Mouse (Mus musculus) MEL-GATA-1-ER (cell line): ENCODE data around the gene Cdk5rap3.
A peak's percentile ranks its signal among the peaks of the same experiment; 100 is the strongest.

Experiments
- DNase-seq: peaks from one replicate; pipeline ENCODE4 v3.0.0-alpha.2; 2012; ENCODE audit warnings: low read depth; ENCODE audit errors: extremely low read depth

The Cdk5rap3 gene

DNA sequence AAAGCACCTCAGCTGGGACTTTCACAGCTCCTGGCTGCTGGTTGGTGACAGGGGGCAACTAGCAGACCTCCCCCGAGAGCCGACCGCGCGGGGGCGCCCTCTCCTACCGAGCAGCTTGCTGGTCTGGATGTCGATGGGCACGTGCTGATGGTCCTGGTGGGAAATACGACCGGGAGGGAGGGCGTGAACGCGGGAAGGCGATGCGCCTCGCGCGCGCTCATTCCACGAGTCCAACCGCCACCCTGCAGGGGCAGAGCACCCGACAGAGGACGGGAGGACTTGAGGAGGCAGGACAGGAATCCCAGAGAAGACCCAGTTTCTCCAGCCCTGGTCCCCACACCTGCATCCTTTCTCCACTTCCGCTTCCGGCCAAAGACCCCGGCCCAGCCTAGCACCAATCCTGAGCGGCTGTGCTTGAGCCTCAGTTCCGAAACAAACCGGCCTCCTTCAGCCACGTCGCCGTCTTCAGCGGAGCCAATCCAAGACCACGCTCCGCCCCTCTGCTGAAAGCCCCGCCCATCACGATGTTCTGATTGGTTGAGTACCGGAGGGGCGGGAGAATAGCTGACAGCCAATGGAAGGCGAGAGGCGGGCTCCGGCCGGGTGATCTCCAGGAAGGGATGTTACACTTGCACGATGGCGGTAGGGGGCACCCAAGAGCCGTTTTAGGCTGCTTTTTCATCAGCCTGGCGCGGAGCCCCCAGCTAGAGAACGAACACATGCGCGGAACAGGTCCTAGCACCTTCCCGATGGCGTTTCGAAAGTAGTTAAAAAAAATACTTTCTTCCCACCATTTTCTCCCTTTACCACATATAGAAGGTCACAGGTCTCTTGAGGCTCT lies at the start of gene Cdk5rap3:
Gene Cdk5rap3 (minus strand): TSS at position 453 of the 841 bp plus-strand sequence.
- DNase-seq = peak; percentile 93

DNA sequence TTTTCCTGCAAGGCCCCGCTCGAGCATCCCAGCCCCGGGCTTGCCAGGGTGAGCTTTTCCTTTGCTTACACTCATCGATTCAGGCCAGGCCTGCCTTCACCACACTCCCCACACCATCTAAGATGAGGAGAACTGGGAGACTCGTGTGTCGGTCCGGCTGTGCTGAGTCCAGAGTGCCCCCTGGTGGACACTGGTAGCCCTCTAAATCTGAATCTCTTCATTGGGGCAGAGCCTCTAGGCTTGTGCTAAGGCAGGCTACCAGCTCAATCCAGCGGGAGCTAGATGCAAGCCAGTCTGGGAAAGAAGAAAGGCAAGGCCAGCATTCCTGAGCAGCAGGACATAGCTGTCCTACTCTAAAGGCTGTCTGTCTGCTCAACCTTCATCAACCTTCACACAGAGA lies 47.3 kb upstream of the Cdk5rap3 start:
- DNase-seq = no peak

DNA sequence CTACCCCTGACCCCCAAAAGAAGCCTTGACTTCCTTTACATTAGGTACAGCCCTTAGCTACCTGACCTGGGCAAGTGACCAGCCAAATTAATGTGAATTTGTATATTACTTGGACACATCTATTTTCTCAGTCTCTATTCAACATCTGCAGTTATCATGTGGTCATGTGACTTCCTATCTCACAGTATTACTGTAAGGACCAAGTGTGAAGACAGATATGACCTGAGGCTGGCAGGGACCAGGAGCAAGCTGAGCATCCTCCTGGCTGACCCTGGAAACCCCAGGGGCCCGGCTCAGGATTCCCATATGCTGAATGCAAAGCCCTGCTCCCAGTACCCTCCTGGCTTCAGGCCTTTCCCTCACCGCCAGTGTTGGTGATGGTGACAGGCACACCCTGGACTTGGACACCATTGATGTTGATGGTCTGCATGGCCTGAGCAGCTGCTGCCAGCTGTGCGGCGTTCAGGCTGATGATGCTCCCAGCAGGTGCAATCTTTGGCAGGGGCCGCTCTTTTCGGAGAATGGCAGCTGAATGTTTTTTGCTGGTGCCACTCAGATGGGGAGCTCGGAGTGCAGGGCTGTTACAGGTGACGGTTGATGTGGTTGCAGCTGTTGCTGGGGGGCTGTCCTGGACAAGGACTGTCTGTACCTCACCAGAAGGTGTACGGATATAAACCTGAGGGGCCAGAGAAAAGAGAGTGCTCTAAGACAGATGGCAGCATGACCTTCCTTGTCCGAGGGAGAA lies 40.9 kb upstream of the Cdk5rap3 start:
- no peak for DNase-seq

DNA sequence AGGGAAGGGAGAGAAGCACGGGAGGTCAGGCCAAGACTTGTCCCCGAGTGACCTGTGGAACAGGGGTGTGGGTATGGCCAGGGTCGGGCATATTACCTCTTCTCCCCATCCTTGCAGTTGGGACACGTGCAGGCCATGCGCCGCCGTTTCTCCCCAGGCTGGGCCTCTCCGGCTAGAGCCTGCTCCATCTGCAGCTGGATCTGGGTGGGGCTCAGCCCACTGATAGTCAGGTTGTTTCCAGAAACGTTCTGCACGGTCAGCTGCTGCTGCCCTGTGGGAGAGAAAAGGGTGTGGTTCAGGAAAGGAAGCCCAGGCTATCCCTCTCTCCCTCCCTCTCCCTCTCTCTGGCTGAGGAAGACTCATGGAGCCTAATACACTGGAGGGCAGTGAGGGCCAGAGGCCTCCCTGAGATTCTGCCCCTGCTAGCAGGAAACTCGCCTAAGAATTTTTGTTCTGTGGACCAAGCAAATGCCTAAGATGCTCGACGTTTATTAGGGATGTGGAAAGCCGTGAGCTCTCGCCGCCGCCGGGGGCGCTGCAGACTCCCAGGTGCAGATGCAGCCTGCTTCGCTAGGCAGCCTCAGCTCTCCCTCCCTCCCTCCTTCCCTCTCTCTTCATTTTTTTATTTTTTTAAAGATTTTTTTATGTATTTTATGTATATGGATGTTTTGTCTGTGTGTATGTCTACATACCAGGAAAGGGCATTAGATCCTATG lies 39.9 kb upstream of the Cdk5rap3 start:
- DNase-seq = no peak

DNA sequence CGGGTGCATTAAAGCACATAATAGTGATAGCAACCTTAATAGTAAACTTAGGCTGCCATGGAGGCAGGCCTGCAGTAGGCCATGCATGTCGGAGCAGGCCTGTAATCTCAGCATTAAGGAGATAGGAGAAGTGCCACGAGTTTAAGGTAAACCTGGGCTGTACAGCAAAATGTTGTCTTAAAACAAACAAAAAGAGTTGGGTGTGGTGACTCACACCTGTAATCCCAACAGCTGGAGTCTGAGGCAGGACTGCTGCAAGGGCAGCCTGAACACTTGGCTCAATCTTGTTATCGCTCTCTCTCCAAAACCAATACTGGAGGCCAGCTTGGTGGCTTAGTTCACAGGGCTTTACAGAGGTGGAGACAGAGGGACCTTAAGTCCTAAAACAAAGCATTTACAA lies 38.8 kb upstream of the Cdk5rap3 start:
- DNase-seq = no peak

DNA sequence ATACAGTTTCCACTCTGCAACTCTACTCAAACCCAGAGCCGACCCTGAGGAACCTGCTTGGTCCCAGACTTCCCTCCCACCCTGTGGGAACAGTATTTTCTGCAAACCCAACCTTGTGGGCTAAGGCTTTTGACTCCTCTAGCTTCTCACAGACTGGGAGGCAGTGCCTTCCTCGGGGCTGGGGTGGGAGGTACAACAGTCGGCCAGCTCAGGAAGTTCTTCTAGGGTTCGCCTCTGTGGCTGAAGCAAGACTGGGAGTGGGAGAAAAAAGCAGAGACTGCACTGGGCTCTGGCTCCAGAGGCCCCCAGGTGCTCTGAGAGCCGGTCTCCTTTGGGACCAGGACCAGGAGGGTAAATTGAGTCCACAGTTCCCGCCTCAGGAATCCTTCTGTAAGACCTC lies 36.6 kb upstream of the Cdk5rap3 start:
- DNase-seq = no peak

DNA sequence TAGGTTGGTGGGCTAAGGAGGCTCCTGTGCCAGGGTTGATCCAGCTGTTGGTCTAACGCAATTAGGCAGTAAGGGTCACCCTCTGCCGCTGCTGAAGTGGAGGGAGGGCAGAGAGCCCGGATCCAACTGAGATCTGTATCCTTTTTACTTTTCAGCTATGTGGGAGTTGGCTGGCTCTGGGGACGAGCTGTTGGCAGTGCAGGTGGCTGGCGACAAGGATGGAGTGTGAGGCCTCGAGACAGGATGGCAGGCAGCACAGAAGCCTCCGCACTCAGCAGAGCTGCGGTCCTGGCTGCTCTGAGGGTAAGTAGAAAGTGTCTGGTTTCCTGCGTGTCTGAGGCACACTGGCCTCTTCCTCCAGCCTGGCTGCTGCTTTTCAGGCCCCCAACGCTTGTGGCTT lies 36.1 kb upstream of the Cdk5rap3 start:
- DNase-seq = no peak

DNA sequence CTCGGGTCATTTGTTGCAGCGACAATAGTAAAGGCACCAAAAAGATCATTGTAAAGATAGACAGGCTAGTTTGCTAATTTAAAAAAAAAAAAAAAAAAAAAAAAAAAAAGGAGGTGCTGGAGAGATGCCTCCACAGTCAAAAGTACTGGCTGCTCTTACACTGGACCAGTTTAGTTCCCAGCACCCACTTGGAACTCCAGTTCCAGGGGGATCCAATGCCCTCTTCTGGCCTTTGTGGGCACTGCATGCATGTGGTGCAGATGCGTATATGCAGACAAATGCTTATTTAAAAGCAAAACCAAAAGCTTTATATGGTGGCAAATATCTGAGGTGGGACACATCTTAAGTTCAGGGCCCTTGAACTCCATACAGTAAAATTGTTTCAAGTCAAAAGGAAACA lies 34.5 kb upstream of the Cdk5rap3 start:
- DNase-seq = no peak

DNA sequence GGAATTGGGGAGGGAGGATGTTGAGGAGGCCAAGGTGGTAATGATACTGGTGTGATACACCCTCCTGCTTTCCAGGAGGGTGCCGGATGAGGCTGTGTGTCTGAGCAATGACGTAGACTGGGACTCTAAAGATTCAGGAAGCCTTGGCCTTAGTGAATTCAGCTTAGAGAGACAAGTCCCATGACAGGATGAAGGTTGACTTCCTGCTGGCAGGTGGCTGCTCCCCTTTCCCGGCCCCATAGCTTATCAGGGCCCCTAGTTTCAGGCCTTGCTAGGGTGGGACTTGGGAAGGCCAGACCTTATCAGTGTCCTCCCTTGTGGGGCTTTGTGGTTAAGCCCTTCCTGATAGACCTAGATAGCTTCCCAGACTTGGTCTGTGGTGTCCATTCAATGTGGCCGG lies 31.6 kb upstream of the Cdk5rap3 start:
- DNase-seq = peak; percentile 90

DNA sequence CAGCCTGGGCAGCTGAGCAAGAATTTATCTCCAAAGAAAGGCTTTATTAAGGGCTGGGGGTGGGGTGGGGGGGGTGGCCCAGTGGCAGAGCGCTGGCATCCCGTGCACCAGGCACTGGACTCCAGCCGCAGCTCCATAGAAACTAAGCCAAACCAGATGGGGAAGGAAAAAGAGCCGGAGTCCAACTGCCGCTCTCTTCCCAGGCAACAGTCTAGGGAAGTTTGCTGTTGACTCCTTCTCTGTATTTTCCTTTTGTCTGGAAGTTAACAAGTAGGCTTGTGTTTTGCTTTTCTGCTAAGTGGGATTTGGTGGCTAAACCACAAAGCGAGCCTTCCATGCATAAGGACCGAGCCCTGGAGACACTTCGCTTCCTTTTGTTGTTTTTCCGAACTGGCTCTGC lies 30.2 kb upstream of the Cdk5rap3 start:
- DNase-seq = no peak

DNA sequence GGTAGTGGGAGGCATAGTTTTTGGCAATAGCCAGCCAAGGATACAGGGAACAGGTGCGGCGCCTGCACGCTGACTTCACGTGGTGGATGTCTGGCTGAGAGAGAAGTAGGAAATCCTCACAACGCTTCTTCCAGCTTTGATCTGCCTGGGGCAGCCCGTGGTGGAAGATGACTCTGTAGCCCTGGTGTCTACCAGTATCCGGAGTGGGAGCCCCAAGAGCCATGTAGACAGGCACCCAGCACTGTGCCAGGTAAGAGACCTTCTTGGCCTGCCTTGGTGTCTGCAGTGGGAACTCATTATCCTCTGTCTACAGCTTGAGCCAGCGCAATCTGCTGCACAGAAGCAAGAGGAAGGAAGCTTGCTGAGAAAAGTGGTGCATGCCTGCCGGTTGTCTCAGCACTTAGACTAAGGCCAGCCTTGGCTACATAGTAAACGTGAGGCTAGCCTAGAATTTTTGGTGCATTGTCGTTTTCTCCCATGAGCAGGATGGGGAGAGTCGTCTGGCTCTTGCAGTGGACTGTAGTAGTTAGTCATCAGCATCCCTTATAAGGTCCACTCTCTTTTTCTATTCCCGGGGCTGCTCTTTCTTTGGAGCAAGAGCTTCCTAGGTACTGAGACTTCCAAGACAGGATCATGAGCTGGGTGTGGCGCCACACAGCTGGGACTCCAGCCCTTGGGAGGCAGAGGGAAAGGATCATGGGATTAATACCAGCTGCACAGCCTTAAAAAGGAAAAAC lies 28.7 kb upstream of the Cdk5rap3 start:
- DNase-seq = peak; percentile 56

DNA sequence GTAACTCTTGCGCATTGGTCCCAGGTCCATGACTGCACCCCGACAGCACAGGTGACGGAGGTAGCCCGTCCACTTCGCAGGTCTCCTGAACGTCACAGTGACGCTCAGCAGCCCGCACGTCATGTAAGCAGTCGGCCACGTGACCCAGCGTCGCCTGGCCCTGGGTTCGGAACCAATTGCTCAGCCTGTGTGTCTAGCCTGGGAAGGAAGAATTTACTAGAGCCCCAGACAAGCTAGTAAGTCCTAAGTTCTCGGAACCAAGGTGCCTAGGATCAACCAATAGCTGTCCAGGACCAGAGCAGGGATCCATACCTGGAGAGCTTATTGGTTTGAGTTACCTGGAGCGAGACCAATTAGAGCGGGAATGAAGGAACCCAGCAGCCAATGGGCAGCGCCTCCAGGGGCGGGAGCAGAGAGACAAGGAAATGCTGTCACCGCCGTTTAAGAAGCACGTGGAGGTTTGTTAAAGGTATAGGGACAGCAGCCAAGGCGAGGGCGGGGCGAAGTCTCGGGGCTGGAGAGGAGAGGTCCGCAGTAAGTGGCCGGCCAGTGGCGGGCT lies 27.5 kb upstream of the Cdk5rap3 start, which contains the start of gene Pnpo:
Gene Pnpo (minus strand): TSS at position 241 of the 559 bp plus-strand sequence.
- DNase-seq = peak; percentile 99

DNA sequence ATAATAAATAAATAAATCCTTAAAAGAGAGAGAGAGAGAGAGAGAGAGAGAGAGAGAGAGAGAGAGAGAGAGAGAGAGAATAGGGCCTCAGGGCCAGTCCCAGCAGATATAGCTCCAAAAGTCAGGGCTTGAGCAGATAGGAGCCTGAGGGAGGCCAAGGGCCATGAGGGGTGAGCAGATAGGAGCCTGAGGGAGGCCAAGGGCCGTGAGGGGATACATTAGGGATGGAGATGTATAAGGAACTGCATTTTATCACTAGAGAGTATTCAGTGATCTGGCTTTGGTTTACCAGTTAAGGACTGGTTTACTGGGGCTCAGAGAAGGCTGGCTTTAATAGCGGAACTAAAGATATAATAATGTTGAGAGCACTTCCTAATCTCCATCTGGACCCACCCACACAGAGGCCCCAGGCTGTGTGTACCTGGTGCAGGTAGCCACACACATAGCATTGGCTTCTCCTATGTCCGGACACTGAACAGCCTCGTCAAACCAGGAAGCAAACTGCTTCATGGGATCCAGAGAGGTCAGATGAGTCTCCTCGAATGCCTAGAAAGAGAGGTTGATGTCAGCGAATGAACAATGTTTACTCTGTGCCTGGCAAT lies 25.8 kb upstream of the Cdk5rap3 start:
- no peak for DNase-seq

DNA sequence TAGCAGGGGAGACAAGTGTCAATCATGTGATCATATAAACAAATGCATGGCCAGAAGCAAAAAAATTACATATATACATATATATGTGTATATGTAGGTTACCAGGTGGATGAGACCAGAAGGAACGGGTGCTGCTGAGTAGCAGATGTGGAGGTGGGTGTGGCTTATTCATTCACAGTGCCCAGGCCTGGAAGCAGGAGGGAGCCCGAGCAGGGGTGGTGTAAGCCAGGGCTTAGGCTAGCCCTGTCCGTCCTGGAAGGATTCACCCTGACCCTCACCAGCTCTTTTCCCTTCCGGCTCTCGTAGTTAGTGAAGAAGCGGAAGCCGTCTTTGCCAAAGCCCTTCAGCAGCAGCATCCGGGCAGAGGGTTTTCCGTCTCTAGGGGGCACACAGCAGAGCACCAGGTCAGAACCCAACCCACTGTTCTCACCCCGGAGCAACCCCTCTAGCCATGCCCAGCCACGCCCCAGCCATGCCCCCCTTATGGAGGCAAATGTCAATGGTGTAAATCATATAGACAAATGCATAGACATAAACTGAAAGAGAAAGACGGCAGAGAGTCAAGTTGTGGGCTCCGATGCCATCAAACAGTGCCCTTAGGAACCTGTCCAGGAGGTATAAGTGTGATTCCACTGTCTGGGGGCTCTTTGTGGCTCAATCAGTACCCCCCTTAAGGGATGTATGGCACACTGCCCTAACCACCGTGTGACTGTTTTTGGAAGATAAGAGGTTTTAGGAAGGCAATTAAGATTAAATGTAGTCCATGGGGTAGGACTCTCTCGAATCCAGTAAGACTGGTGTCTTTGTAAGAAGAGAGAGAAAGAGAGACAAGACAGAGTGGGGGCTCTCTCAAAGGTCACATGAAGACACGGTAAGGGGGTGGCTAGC lies 24.5 kb upstream of the Cdk5rap3 start:
- peak; percentile 81 for DNase-seq

DNA sequence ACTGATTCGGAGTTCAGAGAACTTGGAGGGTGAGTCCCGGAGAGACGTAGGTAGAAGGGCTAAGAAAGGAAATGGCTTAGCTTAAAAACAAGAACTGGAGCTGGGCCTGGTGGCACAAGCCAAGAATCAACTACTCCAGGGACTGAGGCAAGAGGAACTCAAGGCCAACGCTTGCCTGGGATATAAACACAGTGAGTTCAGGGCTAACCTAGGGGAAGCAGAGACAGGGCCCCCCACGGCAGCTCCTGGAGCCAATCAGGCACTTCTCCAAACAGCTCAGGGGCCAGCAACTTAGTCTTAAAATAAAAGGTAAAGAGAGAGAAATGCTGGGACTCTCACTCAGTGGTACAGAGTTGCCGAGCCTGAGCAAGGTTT lies 22.1 kb upstream of the Cdk5rap3 start:
- DNase-seq = no peak

DNA sequence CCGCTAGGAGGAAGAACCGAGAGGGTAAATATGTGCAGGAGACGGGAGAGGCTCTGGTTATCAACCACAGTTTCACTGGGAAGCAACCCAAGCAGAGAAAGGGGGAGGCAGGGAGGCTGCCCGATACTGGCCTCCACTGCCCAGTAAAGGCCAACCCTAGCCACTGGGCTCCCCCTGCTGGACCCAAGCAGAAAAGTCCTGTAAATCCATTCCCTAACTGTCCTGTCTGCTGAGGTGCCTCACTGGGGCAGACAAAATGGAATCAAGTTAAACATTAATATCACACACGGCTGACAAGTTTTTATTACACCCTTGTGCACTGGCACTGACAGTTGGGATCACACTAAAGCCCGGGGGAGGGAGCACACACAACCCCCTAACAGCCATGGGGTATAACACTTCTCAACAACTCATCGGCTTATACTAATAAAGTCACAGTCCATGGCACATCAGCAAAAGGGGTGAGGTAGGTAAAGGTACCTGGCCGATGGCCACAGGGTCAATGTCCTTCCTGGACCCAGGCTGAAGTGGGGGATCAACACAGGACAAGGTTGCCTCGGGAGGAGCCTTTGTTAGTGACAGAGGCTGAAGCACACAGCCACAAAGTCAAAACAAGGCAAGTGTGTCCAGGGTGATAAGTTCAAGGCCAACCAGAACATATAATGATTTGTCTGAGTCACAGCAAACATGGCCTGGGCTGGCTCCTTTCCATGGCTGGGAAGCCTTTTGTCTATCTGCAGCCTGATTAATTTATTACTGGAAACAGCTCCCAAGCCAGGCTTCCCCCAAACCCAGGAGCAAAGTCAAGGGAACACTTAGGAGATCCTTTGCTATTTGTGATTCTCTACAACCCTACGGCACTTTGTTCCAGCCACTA lies 21.5 kb upstream of the Cdk5rap3 start:
- no peak for DNase-seq

DNA sequence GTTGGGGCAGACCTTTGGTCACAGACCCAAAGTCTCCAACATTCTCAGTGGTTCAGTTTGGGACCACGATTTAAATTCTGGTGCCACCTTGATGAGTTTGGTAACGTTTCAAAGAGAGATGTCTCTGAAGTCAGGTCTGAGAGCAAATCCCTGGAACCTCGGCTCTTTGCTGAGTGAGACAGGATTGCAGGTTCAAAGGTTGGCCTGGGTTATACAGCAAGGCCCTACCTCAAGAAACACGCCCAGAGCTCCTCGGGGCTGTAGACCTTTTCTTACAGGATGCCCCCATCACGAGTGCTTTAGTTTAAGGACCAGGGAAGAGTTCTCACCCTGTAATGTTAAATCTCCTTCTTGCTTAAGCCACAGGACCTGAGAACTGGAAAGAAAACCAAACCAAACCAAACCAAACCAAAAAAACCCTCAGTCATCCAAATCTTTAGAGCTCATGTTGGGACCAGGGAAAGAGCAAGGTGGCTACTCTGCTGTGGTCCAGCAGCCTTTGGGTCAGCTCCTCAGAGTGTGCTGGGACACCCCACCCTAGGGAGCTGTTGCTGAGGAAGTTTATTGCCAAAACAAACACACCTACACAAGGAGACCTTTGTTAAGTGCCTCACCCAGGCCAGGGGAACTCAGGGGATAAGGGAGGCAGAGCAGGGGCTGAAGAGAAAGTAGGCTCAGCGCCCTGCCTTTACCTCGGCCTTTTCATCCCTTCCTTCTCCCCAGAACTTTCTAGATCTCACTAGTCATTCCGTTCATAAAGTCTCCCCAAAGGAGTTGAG lies 19.8 kb upstream of the Cdk5rap3 start:
- DNase-seq = no peak

DNA sequence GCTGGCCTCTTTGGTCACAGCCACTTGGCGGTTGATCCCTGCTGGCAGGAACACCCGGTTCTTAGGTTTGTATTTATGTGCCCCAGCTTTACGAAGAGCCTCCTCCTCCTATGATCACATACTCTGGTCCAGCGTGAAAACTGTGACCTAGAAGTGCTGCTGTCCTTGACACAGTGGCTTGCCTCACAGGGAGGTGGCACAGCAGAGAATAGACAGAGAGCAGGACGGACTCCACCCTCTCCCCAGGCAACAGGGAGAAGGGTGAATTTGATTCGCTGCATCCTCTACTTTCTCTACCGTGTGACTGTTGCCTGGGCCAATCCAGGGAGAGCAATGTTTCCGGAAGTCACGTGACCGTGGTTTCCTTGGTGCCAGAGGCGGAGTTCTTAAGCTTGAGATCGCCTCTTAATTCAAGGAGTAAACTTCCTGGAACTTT lies 18.6 kb upstream of the Cdk5rap3 start:
- DNase-seq = no peak
